Mouse (Mus musculus): ENCODE data around the gene Il2rg. TPM values are rescaled to one million over a fixed set of nuclear protein-coding genes. Genes with fewer than 3 reads are reported as not detected.

The Il2rg gene
- polyA plus RNA-seq, 1 experiment, result 14.1 TPM

DNA sequence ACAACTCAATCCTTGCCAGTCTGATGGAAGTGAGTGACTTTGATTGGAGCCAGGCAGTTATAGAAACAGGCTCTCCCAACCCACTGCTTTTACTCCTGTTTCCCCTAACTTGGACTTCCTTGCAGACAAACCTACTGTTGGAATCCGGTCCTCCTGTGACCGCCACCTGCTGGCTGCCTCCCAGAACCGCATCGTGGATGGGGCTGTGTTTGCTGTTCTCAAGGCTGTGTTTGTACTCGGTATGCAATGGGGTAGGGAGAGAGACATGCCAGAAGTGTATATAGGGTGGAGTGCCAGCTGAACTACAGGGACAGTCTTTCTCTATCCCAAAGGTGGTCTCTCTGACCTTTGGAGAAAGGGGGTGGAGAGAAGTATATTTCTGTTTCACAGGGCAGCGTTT is 17.5 kb upstream of the Il2rg start:
- H3K27me3 ChIP-seq (ENCODE audit: control insufficient read depth, insufficient read depth, low read length), result no peaks in the 10 kb centered on the region
- peaks cover 65% of the 10 kb centered on the region for H3K36me3 ChIP-seq (ENCODE audit: control insufficient read depth, insufficient read depth, low read length)
- no peak for TF ChIP-seq POLR2A (IDR thresholded peaks at IDR 0.05; ENCODE audit: low read depth, low read length)
- peak; percentile 63; the same call in 1 of the 2 replicates for TF ChIP-seq CTCF (IDR thresholded peaks at IDR 0.05; ENCODE audit: extremely low read depth, insufficient read length, insufficient replicate concordance, low read depth, low read length)
- no peak overlapping the region for H3K4me3 ChIP-seq (ENCODE audit: low read depth, low read length)
- H3K27ac ChIP-seq (ENCODE audit: insufficient read depth, low read depth, low read length), result no peak overlapping the region
- no peaks in the 10 kb centered on the region for H3K4me1 ChIP-seq (ENCODE audit: control insufficient read depth, insufficient read depth, insufficient read length, low read length)
- WGBS, result 29% methylated on average over 6 of the region's 6 CpGs

DNA sequence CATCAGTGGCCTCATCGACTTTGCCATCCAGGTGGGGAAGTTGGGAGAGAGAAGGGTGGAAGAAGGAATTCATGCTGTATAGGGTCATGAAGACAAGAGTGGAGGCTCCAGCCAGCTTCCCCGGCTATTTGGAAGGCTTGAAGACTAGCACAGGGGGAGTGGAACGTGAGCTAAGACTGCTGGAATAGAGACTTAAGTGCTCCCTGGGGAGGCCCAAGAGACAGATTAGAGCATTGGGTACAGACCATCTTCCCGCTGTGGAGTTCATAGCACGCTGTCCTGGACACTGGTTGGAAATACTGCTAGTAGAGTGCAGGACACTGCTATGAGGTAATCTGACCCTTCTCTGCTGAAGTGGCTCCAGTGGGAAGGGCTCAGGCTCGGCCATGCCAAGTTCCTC is 14.8 kb upstream of the Il2rg start:
- Histone ChIP-seq H3K36me3 (ENCODE audit: control insufficient read depth, insufficient read depth, low read length) (peaks cover 57% of the 10 kb centered on the region), H3K27ac (ENCODE audit: insufficient read depth, low read depth, low read length) (no peak overlapping the region), H3K4me3 (ENCODE audit: low read depth, low read length) (no peak overlapping the region), H3K4me1 (ENCODE audit: control insufficient read depth, insufficient read depth, insufficient read length, low read length) (no peaks in the 10 kb centered on the region), H3K27me3 (ENCODE audit: control insufficient read depth, insufficient read depth, low read length) (no peaks in the 10 kb centered on the region)
- WGBS, result 80% methylated on average over 6 of the region's 6 CpGs
- TF ChIP-seq CTCF (IDR thresholded peaks at IDR 0.05; ENCODE audit: extremely low read depth, insufficient read length, insufficient replicate concordance, low read depth, low read length) (no peak), POLR2A (IDR thresholded peaks at IDR 0.05; ENCODE audit: low read depth, low read length) (no peak)

- TF ChIP-seq CTCF (IDR thresholded peaks at IDR 0.05; ENCODE audit: extremely low read depth, insufficient read length, insufficient replicate concordance, low read depth, low read length), result no peak
- no peak for TF ChIP-seq POLR2A (IDR thresholded peaks at IDR 0.05; ENCODE audit: low read depth, low read length)
- WGBS, result 13% methylated on average over 50 of the region's 54 CpGs
- H3K36me3 ChIP-seq (ENCODE audit: control insufficient read depth, insufficient read depth, low read length), result peaks cover 13% of the 10 kb centered on the region
- H3K4me1 ChIP-seq (ENCODE audit: control insufficient read depth, insufficient read depth, insufficient read length, low read length), result peaks cover 4% of the 10 kb centered on the region; the same call in 1 of the 2 replicates
- H3K27ac ChIP-seq (ENCODE audit: insufficient read depth, low read depth, low read length), result 0 out of 2 replicates have a peak within 1 kb of the TSS, but pooled peaks have one; percentile 64
- H3K27me3 ChIP-seq (ENCODE audit: control insufficient read depth, insufficient read depth, low read length), result no peaks in the 10 kb centered on the region
- peak within 1 kb of the TSS; percentile 98 for H3K4me3 ChIP-seq (ENCODE audit: low read depth, low read length)
Observed at GRCm38 (mm10) chrX:101273875-101274738, 6.1 kb upstream of the Il2rg start, which contains the start of gene Med12. Med12 (plus strand) TSS chrX:101274030.

DNA sequence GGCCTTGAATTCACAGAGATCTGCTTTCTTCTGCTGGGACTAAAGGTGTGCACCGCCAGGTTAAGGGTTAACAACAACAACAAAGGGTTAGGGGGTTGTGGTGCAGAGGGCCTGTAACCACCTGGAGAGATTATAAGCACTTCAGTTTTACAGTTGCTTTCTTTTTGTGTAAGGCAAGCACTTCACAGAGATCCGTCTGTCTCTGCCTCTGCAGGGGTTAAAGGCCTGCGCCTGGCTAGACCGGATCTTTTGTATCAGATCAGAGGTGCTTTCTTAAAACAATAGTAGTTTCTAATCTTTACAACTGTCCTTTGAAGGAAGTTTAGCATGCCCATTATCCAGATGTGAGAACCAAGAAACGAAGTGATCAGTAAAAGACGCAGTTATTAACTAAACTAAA is 5.4 kb upstream of the Il2rg start:
- Histone ChIP-seq H3K27ac (ENCODE audit: insufficient read depth, low read depth, low read length) (no peak overlapping the region), H3K4me1 (ENCODE audit: control insufficient read depth, insufficient read depth, insufficient read length, low read length) (peaks cover 4% of the 10 kb centered on the region; the same call in 1 of the 2 replicates), H3K36me3 (ENCODE audit: control insufficient read depth, insufficient read depth, low read length) (peaks cover 10% of the 10 kb centered on the region), H3K4me3 (ENCODE audit: low read depth, low read length) (peak overlapping the region; percentile 98), H3K27me3 (ENCODE audit: control insufficient read depth, insufficient read depth, low read length) (no peaks in the 10 kb centered on the region)
- WGBS, result 25% methylated on average over 6 of the region's 6 CpGs
- TF ChIP-seq CTCF (IDR thresholded peaks at IDR 0.05; ENCODE audit: extremely low read depth, insufficient read length, insufficient replicate concordance, low read depth, low read length), result no peak
- TF ChIP-seq POLR2A (IDR thresholded peaks at IDR 0.05; ENCODE audit: low read depth, low read length), result no peak

DNA sequence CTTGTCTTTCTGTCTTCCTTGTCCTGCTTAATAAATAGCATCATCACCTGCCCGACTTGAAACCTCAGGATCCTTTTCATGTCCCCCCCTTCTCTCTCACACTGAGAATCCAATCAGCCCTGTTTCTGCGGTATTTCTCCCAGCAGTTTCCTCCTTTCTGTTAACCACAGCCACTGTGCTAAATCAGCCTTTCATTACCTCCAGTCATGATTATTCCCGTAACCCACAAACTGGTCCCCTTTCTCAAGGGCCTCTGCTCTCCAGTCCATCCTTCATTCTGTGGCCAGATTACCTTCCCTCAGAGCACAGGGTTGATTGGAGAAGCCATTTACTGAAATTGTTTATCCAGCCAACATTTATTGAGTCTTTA is 685 bp upstream of the Il2rg start, which contains the start of gene Gm20489:
Gene Gm20489, minus strand, starts transcription at position 269 of the 370 bp plus-strand sequence.
- H3K36me3 ChIP-seq (ENCODE audit: control insufficient read depth, insufficient read depth, low read length), result no peaks in the 10 kb centered on the region
- TF ChIP-seq POLR2A (IDR thresholded peaks at IDR 0.05; ENCODE audit: low read depth, low read length), result no peak
- TF ChIP-seq CTCF (IDR thresholded peaks at IDR 0.05; ENCODE audit: extremely low read depth, insufficient read length, insufficient replicate concordance, low read depth, low read length), result no peak
- no peaks in the 10 kb centered on the region for H3K27me3 ChIP-seq (ENCODE audit: control insufficient read depth, insufficient read depth, low read length)
- H3K4me3 ChIP-seq (ENCODE audit: low read depth, low read length), result peak within 1 kb of the TSS; percentile 45
- WGBS, result 59% methylated on average over 3 of the region's 3 CpGs
- H3K4me1 ChIP-seq (ENCODE audit: control insufficient read depth, insufficient read depth, insufficient read length, low read length), result peaks cover 4% of the 10 kb centered on the region; the same call in 1 of the 2 replicates
- H3K27ac ChIP-seq (ENCODE audit: insufficient read depth, low read depth, low read length), result peak within 1 kb of the TSS; percentile 79

DNA sequence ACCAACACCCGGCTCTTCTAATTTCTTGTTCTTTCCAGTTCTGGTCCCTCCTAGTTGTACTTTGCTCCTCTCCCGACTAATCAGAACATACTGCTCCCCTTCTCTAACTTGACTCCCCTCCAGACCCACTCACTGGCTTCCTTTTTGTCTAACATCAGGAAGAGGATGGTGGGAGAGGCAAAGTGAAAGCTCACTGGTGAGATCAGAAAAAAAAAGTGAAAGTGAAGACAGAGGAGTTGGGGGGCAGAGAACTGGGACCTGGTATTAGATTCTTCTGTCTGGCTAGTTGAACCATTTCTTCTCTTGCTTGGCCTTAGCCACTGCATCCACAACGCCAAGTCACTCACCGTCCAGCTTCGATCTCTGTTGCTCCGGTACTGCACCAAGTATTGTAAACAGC is 1.4 kb downstream of the Il2rg start:
- Histone ChIP-seq H3K4me1 (ENCODE audit: control insufficient read depth, insufficient read depth, insufficient read length, low read length) (no peaks in the 10 kb centered on the region), H3K27ac (ENCODE audit: insufficient read depth, low read depth, low read length) (no peak overlapping the region), H3K27me3 (ENCODE audit: control insufficient read depth, insufficient read depth, low read length) (no peaks in the 10 kb centered on the region), H3K36me3 (ENCODE audit: control insufficient read depth, insufficient read depth, low read length) (no peaks in the 10 kb centered on the region), H3K4me3 (ENCODE audit: low read depth, low read length) (peak overlapping the region; percentile 26; the same call in 1 of the 2 replicates)
- TF ChIP-seq POLR2A (IDR thresholded peaks at IDR 0.05; ENCODE audit: low read depth, low read length) (no peak), CTCF (IDR thresholded peaks at IDR 0.05; ENCODE audit: extremely low read depth, insufficient read length, insufficient replicate concordance, low read depth, low read length) (no peak)
- 76% methylated on average over 6 of the region's 6 CpGs for WGBS

DNA sequence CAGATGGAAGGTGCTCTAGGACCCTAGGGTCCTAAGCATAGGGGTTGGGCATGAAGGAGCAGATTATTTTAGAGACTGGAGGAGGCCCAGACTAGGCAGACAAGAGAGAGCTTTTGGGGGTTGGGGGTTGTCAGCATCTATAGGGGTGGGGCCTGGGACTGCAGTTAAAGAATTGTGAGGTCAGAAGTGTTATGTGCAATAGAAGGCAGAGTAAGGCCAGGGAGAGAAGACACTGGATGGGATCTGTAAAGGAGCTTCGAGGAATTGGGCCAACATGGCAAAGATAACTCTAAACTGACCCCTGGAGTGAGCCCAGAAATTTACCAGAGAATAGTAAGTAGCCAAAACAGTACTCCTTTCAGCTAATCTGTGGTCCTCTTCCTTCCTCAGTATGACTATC is 4.2 kb downstream of the Il2rg start, which contains the start of gene Gm614:
Gene Gm614, minus strand, starts transcription at position 101 of the 400 bp plus-strand sequence.
- WGBS, result 80% methylated on average over 1 of the region's 1 CpGs
- no peak for TF ChIP-seq CTCF (IDR thresholded peaks at IDR 0.05; ENCODE audit: extremely low read depth, insufficient read length, insufficient replicate concordance, low read depth, low read length)
- no peak for TF ChIP-seq POLR2A (IDR thresholded peaks at IDR 0.05; ENCODE audit: low read depth, low read length)
- Histone ChIP-seq H3K4me3 (ENCODE audit: low read depth, low read length) (no peak within 1 kb of the TSS), H3K36me3 (ENCODE audit: control insufficient read depth, insufficient read depth, low read length) (no peaks in the 10 kb centered on the region), H3K4me1 (ENCODE audit: control insufficient read depth, insufficient read depth, insufficient read length, low read length) (no peaks in the 10 kb centered on the region), H3K27me3 (ENCODE audit: control insufficient read depth, insufficient read depth, low read length) (no peaks in the 10 kb centered on the region), H3K27ac (ENCODE audit: insufficient read depth, low read depth, low read length) (no peak within 1 kb of the TSS)

All from small intestine, adult 2 months (tissue).